Mouse (Mus musculus) limb, embryonic 10.5 days (tissue): ENCODE results near the gene Phb. TPM values are rescaled to one million over a fixed set of nuclear protein-coding genes. Genes with fewer than 3 reads are reported as not detected.
A peak's percentile ranks its signal among the peaks of the same experiment; 100 is the strongest.
"Not testable (repeated sequence)": the region's sequence is repeated elsewhere in the genome, so short reads cannot be mapped to it uniquely, and the experiment has no call there.

ENCODE experiments used
- DNase-seq: peaks from one replicate; pipeline ENCODE4 v3.0.0-alpha.2; 2017; ENCODE audit warnings: low spot score
- H3K27ac ChIP-seq: fragments of 300-500 bp; sonication (generic); 2 replicates; pipeline ENCODE4 v1.5.1; 2016; ENCODE audit warnings: mild to moderate bottlenecking
- H3K27me3 ChIP-seq: fragments of 300-500 bp; sonication (generic); 2 replicates; pipeline ENCODE4 v1.6.1; 2016; ENCODE audit warnings: low read depth, mild to moderate bottlenecking; ENCODE audit not compliant: poor library complexity, severe bottlenecking
- H3K36me3 ChIP-seq: fragments of 300-500 bp; sonication (generic); 2 replicates; pipeline ENCODE4 v1.6.1; 2016; ENCODE audit warnings: mild to moderate bottlenecking, moderate library complexity
- H3K4me1 ChIP-seq: fragments of 300-500 bp; sonication (generic); 2 replicates; pipeline ENCODE4 v1.6.1; 2016
- H3K4me3 ChIP-seq: fragments of 300-500 bp; sonication (generic); 2 replicates; pipeline ENCODE4 v1.5.1; 2016; ENCODE audit warnings: mild to moderate bottlenecking, moderate library complexity
- H3K9me3 ChIP-seq: fragments of 300-500 bp; sonication (generic); replicated peaks from 2 replicates; pipeline ENCODE4 v1.6.1; 2016; ENCODE audit warnings: mild to moderate bottlenecking
- WGBS: fragments of 180-500 bp; shearing (Covaris S2); methylation state at CpG from one replicate; pipeline ENCODE4 v1.1.7; 2016; 5-methylcytosine and 5-hydroxymethylcytosine counted together
- polyA plus RNA-seq: library from polyadenylated mRNA; unstranded; fragments of >200 nt; fragmentation: Nextera tagmentation; extraction: Ambion mirVana; gene quantifications from 2 replicates; pipeline ENCODE4 v1.2.1, GENCODE M21; 2016

Gene Phb
- polyA plus RNA-seq, 1 experiment from 2014 or later, result 293 TPM

DNA sequence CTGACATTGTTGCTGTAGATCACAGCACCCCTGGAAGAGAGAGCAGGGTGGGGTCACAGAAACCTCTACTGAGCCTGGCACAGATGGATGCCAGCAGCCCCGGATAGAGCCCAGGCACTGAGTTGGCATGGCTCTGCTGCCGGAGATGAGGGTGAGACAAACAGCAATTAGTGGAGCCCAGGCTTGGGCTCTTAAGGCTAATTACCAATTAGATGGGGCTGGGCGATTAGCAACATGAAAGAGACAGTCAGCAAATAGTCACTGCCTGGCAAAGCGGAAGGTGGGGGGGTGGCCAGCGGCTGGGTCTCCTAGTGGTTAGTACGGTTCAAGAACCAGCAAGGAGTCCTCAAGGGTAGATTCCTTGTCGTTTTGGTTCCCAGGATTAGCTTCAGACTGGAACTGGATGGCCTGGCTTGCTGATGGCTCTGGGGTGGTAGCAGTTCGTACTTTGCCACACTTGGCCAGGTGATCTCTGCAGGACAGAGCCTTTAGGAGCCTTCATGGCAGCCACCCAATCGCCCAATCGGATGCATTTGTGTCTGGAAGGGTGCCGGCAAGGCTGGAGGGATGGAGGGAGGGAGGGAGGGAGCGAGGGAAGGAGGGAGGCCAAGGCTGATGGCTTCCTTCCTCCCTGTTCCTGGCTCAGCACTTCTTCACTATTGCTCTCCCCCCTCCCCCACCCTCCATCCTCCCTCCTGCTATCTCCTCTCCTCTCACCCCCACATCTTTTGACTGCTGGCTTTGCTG lies 24.1 kb upstream of the Phb start:
- no peak for DNase-seq
- H3K27ac ChIP-seq, result no peak overlapping the region; the same call in 1 of the 2 replicates
- no peaks in the 10 kb centered on the region for H3K9me3 ChIP-seq
- peaks cover 84% of the 10 kb centered on the region for H3K27me3 ChIP-seq
- no peaks in the 10 kb centered on the region for H3K36me3 ChIP-seq
- 30% methylated on average over 12 of the region's 12 CpGs for WGBS
- H3K4me1 ChIP-seq, result peaks cover 84% of the 10 kb centered on the region
- H3K4me3 ChIP-seq, result no peak overlapping the region

DNA sequence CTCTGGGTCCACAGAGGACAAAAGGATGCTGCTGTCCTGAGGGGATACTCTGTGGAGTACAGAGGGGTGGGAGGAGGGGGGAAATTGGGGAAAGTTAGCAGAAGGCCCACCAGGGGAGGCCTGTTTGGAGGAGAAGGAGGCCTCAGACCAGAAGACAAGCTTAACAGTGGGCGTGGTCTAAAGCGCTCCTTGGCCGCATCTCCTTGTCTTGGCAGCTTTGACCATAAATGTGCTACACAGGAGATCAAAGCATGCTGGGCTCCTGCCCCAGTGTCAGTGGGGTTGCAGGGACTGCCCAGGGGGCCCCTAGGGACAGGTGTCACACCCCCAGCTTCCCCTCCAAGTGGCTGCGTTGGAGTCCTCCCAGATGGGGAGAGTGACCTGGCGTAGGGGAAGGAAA lies 22.9 kb upstream of the Phb start:
- H3K36me3 ChIP-seq, result no peaks in the 10 kb centered on the region
- H3K4me1 ChIP-seq, result peaks cover 96% of the 10 kb centered on the region
- WGBS, result 29% methylated on average over 5 of the region's 5 CpGs
- no peaks in the 10 kb centered on the region for H3K9me3 ChIP-seq
- DNase-seq, result no peak
- no peak overlapping the region for H3K4me3 ChIP-seq
- peak overlapping the region; percentile 0; the same call in 1 of the 2 replicates for H3K27ac ChIP-seq
- H3K27me3 ChIP-seq, result peaks cover 90% of the 10 kb centered on the region

DNA sequence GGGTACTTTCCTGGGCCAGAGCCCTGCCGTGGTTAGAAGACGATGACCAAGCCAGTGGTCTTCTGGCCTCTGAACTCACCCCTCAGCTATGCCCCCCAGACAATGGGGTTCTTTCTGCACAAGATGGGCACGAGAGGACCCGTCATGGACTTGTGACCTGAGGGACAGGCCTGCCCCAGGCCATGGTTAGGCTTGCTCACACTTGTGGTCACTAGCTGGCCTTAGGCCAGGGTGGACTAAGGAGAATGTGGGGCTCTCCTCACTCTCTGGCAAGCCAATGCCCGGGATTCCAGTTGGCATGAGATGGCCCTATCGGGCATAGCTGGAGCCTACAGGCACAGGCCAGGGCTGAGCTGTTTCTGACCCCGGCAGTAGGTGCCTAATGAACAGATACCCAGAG lies 22.4 kb upstream of the Phb start:
- H3K27ac ChIP-seq, result peak overlapping the region; percentile 84
- no peak for DNase-seq
- H3K27me3 ChIP-seq, result peaks cover 87% of the 10 kb centered on the region
- no peak overlapping the region for H3K4me3 ChIP-seq
- H3K4me1 ChIP-seq, result peaks cover 95% of the 10 kb centered on the region
- no peaks in the 10 kb centered on the region for H3K9me3 ChIP-seq
- H3K36me3 ChIP-seq, result no peaks in the 10 kb centered on the region
- WGBS, result 63% methylated on average over 7 of the region's 7 CpGs

DNA sequence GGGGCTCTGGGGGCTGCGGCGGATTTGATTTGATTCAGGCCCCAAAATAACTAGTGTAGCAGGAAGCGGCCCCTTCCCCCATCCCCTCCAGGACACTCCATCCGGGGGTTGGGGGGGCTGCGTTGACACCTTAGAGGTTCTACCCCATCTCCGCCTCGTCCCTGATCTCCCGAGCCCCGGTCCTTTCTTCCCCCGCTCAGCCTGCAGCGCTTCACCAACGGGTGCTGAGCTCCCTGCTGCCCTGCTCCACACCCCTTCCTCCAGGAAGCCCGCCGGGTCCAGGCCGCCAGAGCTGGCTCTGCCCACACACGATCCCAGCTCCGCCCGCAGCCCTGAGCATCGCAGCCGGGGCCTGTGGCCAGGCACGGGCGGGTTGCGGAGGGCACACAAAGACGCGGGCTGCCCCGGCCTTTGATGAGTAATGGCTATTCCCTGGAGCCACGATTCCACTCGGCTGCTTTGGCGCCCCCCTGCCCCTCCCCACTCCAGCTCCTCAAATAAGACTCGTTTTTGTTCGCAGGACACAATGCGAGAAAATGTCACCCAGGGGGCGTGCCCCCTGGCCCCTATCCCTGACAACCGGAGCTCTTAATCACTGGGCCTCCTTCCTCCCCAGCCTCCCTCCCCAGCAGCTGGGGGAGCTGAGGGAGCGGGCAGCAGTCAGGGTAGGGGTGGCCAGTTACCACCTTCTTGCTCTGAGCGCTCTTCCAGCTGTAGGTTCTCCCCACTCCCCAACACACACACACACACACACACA lies 21.2 kb upstream of the Phb start:
- no peaks in the 10 kb centered on the region for H3K9me3 ChIP-seq

DNA sequence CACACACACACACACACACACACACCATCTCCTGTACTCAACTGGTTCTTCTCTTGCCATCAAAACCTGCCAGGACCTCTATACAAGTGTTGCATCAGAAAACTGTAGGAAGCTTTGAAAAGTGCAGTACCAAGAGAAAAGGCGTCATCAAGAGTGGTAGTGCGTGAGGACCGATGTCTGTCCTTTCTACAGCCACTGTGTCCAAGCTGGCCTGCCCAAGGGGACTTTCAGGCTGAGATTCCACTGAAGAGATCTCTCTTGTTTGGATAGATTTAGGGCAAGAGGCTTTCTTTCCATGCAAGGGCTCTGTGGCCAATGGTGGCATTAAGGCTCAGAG lies 20.6 kb upstream of the Phb start:
- no peak for DNase-seq
- Histone ChIP-seq H3K27me3 (peaks cover 85% of the 10 kb centered on the region), H3K4me1 (peaks cover 82% of the 10 kb centered on the region), H3K9me3 (no peaks in the 10 kb centered on the region), H3K4me3 (no peak overlapping the region), H3K36me3 (no peaks in the 10 kb centered on the region), H3K27ac (peak overlapping the region; percentile 84; the same call in 1 of the 2 replicates)
- 40% methylated on average over 3 of the region's 3 CpGs for WGBS

More for the DNA sequence above, 21.2 kb upstream of the Phb start:
- WGBS, result 2% methylated on average over 36 of the region's 36 CpGs
- H3K36me3 ChIP-seq, result no peaks in the 10 kb centered on the region
- H3K4me1 ChIP-seq, result peaks cover 86% of the 10 kb centered on the region
- H3K27me3 ChIP-seq, result peaks cover 85% of the 10 kb centered on the region
- H3K4me3 ChIP-seq, result peak overlapping the region; percentile 47
- peak overlapping the region; percentile 84 for H3K27ac ChIP-seq
- DNase-seq, result peak; percentile 69

DNA sequence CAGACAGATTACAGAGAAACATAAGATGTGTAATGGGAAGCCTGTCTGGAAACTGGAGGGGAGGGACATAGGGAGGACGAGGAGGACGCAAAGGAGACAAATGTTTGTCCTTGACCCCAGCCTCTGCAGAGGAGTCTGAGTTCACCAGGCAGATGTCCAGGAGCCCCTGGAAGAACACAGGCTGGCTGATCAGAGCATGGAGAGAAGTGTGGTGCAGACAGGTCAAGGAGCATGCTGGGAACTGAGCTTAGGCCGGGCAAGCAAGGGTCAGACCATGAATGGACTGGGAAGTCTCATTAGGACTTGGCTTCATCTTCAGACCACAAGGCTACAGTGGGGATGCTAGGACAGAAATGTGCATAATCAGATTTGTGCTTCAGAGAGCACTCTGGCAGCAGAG lies 19.0 kb upstream of the Phb start:
- Histone ChIP-seq H3K27ac (peak overlapping the region; percentile 62), H3K4me3 (no peak overlapping the region), H3K36me3 (no peaks in the 10 kb centered on the region), H3K27me3 (peaks cover 82% of the 10 kb centered on the region), H3K9me3 (no peaks in the 10 kb centered on the region), H3K4me1 (peaks cover 80% of the 10 kb centered on the region)
- no peak for DNase-seq
- 30% methylated on average over 3 of the region's 3 CpGs for WGBS

DNA sequence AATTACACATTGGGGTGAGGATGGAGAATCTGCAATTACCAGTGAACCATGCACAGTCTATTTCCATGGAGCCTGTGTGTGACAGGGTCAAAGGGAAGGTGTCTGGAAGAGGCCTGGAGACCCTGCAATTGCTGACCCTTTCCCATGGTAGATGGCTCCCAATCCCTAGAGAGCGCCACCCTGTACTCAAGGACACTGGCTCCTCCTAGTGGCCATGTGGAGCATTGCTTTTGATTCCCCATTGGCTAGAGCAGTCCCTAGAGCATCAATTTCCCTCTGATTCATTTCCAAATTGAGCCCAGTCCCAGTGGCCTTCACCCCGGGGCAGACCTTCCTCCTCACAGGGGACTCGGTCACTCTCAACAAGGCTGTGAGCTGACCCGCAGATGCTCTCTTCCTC lies 17.9 kb upstream of the Phb start:
- Histone ChIP-seq H3K4me1 (peaks cover 73% of the 10 kb centered on the region), H3K27me3 (peaks cover 76% of the 10 kb centered on the region), H3K4me3 (no peak overlapping the region), H3K36me3 (no peaks in the 10 kb centered on the region), H3K9me3 (no peaks in the 10 kb centered on the region), H3K27ac (no peak overlapping the region)
- peak; percentile 83 for DNase-seq
- WGBS, result 4% methylated on average over 4 of the region's 4 CpGs

DNA sequence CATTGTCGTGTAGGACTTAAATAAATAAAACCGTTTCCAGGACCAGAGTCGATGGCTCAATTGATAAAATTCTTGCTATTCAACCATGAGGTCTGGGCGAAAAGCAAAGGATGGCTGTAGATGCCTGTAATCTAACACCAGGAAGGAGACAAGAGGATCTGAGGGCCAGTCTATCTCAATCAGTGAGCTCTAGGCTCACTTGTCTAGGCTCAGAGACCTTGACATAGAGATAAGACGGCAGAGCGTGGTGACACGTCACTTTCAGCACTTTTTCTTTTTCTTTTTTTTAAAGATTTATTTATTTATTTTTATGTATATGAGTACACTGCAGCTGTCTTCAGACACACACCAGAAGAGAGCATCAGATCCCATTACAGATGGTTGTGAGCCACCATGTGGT lies 17.2 kb upstream of the Phb start:
- Histone ChIP-seq H3K27ac (no peak overlapping the region), H3K4me1 (peaks cover 66% of the 10 kb centered on the region), H3K27me3 (peaks cover 68% of the 10 kb centered on the region), H3K36me3 (no peaks in the 10 kb centered on the region), H3K9me3 (no peaks in the 10 kb centered on the region), H3K4me3 (no peak overlapping the region)
- WGBS, result 80% methylated on average over 7 of the region's 7 CpGs
- no peak for DNase-seq

DNA sequence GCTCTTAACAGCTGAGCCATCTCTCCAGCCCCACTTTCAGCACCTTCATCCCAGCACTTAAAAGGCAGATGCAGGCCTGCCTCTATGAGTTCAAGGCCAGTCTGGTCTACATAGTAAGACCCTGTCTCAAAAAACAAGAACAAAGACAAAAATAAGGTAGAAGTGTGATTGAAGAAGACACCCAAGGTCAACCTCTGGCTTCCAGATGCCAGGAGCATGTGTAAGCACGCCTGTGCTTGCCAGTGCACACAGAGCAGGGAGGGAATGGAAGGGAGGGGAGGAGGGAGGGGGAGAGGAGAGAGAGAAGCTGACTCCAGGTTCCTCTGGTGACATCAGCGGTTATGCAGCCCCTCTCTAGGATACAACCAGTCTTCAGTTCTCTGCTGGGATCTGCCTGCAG lies 16.8 kb upstream of the Phb start:
- WGBS, result 50% methylated on average over 2 of the region's 2 CpGs
- Histone ChIP-seq H3K9me3 (no peaks in the 10 kb centered on the region), H3K4me3 (no peak overlapping the region), H3K36me3 (no peaks in the 10 kb centered on the region), H3K4me1 (peaks cover 62% of the 10 kb centered on the region), H3K27ac (no peak overlapping the region), H3K27me3 (peaks cover 64% of the 10 kb centered on the region)
- DNase-seq, result no peak

DNA sequence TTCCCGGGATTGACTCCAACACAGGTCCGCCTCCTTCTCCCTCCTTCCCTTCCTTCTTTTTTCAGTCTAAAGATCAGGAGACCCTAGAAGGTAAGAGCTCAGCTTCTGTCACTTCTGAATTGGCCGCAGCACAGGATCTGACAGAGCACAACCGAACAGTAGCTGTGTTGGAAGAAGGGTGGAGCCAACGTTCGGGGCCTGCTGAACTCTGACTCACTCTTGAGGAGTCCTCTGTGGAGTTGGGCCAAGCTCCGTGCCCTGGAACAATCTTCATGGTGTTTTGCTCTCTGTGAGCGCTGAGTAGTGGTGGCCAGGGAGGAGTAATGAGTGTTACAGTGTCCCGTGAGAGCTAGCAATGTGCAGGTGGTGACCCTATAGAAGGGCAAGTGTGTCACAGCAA lies 15.8 kb upstream of the Phb start:
- Histone ChIP-seq H3K4me3 (no peak overlapping the region), H3K27ac (no peak overlapping the region), H3K9me3 (no peaks in the 10 kb centered on the region), H3K36me3 (no peaks in the 10 kb centered on the region), H3K4me1 (peaks cover 52% of the 10 kb centered on the region), H3K27me3 (peaks cover 54% of the 10 kb centered on the region)
- DNase-seq, result no peak
- 80% methylated on average over 9 of the region's 9 CpGs for WGBS

DNA sequence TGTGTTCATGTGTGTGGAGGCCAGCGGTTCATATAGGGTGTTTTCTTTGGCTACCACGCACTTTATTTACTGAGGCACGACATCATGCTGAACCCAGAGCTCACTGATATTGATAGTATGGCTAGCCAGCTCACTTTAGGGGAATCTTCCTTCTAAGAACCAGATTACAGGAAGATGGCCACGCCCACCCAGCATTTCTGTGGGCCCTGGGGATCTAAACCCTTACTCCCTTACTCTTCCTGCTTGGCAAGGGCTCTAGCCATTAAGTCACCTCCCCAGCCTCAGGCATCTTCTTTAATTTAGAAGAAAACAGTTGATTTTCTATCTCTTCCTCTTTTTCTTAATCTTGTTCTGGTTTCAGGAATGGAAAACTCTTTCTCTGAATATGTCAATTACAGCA lies 9.3 kb upstream of the Phb start:
- Histone ChIP-seq H3K27me3 (peaks cover 8% of the 10 kb centered on the region; the same call in 1 of the 2 replicates), H3K4me3 (no peak overlapping the region), H3K27ac (no peak overlapping the region), H3K9me3 (no peaks in the 10 kb centered on the region), H3K36me3 (no peaks in the 10 kb centered on the region), H3K4me1 (peaks cover 7% of the 10 kb centered on the region)
- WGBS, result 75% methylated on average over 4 of the region's 4 CpGs
- DNase-seq, result no peak

DNA sequence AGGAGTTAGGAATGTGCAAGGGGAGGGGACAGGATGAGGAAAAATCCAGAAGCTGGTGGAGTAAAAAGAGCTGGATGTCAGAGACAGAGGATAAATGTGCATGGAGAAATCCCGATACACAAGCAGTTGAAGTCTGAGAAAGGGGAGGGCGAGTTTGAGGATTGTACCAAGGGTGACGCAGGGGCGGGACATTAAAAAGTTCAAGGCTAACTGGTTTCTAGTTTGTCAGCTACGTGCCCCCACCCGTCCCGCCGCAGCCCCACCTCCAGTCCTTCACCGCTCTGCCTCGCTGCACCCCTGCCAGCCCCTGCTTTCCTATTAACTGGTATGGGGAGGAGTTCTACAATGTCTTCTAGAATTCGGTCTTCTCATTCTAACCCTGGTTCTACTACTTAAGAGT lies 420 bp downstream of the Phb start:
- WGBS, result 2% methylated on average over 11 of the region's 11 CpGs

DNA sequence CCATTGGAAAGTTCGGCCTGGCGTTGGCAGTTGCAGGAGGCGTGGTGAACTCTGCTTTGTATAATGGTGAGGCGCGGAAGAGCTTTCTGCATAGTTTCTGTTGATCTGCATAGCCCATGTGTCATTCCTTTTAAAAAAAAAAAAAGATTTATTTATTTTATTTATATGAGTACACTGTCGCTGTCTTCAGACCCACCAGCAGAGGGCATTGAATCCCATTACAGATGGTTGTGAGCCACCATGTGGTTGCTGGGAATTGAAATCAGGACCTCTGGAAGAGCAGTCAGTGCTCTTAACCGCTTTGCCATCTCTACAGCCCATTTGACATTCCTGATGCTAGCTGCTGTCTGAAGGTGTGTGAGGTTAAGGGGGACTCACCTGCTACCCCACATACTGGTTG lies 1.3 kb downstream of the Phb start:
- 92% methylated on average over 7 of the region's 7 CpGs for whole genome bisulfite sequencing
- not testable (repeated sequence) for H3K4me1 ChIP-seq, DNase-seq, H3K27me3 ChIP-seq, H3K9me3 ChIP-seq, H3K27ac ChIP-seq
- Histone ChIP-seq H3K36me3 (peaks cover 52% of the 10 kb centered on the region), H3K4me3 (peak overlapping the region; percentile 83; the same call in 1 of the 2 replicates)

More for the DNA sequence above, 420 bp downstream of the Phb start:
- Histone ChIP-seq H3K27me3 (no peaks in the 10 kb centered on the region), H3K9me3 (no peaks in the 10 kb centered on the region), H3K4me1 (peaks cover 7% of the 10 kb centered on the region), H3K27ac (peak overlapping the region; percentile 82), H3K36me3 (peaks cover 43% of the 10 kb centered on the region), H3K4me3 (peak overlapping the region; percentile 83)
- peak; percentile 44 for DNase-seq
